Mouse (Mus musculus): ENCODE measurements around the gene Olfr455.

- TF ChIP-seq CTCF (IDR thresholded peaks at IDR 0.05) (no peak), EP300 (IDR thresholded peaks at IDR 0.05) (no peak)
Measured at GRCm38 (mm10) chr6:42547461-42547860, at the start of gene Olfr455.
